Comparison of ENCODE assay signal across 1 mouse cellular context in genomic region chr11:96760042-96760441, GRCm38 (mm10).
TF ChIP-seq lines count a peak whose summit lies in the region.

No protein-coding gene starts in this region.

TF ChIP-seq in CH12.LX, 34 proteins besides CTCF, POLR2A, EP300 and RAD21 (continued from another document):
- TF ChIP-seq TBP (conservative IDR thresholded peaks at IDR 0.05; ENCODE audit: low read depth, low read length) = no peak
